Mouse (Mus musculus): ENCODE data around the gene Nudt10. TPM values are rescaled to one million over a fixed set of nuclear protein-coding genes. Genes with fewer than 3 reads are reported as not detected.

Nudt10 gene
- 26.8 and 37.2 TPM in 2 replicates for polyA plus RNA-seq (2021; fragmentation: Nextera tagmentation)
- long read RNA-seq, experiment 1, transcript Nudt10-201 (2 exons, 1,775 nt), result major isoform, 74 of 86 reads
- long read RNA-seq, experiment 1, partial matches to known transcripts, result 7 of 86 reads
- long read RNA-seq, experiment 1, other reads (novel, unspliced or antisense), result 5 of 86 reads
- long read RNA-seq, experiment 2, transcript Nudt10-201 (2 exons, 1,775 nt), result major isoform, 20 of 46 reads
- long read RNA-seq, experiment 2, partial matches to known transcripts, result 2 of 46 reads
- long read RNA-seq, experiment 2, other reads (novel, unspliced or antisense), result 24 of 46 reads

DNA sequence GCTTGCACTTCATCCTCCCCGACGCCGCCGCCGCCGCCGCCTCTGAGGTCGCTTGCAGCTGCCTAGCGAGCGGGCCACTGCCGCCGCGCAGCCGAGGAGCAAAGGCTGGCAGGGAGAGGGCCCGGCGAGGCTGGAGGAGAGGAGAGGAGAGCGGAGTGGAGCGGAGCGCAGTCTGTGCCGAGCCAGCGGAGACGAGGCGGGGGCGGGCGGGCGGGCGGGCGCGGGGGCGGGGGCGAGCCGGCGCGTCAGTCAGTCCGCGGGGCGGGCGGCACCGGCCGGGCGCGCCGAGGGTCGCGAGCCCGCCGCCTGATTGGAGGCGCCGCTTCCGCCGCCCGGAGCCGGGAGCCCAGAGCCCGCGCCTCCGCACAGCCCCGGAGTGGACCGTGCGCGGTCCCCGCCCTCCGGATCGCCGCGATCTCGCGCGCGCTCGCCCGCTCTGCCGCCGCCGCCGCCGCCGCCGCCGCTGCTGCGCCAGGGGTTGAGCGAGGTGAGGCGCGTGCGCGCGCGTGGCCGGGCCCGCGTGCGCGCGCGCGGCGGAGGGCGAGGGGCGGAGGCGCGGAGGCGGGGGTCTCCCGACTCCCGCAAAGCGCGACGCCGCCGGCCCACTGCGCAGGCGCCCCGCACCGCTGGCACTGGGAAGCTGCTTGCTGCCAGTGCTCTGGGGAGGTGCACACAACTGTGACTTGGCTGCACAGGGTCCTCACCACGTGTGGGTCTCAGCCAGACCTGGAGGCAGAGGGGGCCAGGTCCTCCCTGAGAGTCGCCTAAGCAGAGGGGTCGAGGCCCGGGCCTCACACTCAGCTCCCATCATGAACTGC lies at the start of gene Nudt10:
TSS of gene Nudt10 (minus strand) at position 193 of the 818 bp plus-strand sequence.

Other genes starting within 250 kb of the Nudt10 start
- gene Nudt11, start 125.6 kb downstream of the Nudt10 start, polyA plus RNA-seq (2021; fragmentation: Nextera tagmentation), result 11.7 and 12.7 TPM in 2 replicates
- not detected in 2 replicates for gene AU022751, start 89.6 kb downstream of the Nudt10 start, polyA plus RNA-seq (2021; fragmentation: Nextera tagmentation)
- gene Bmp15, start 147.7 kb upstream of the Nudt10 start, polyA plus RNA-seq (2021; fragmentation: Nextera tagmentation), result 0.11 TPM in 1 of 2 replicates, not detected in the other
- gene Shroom4, start 226.8 kb upstream of the Nudt10 start, polyA plus RNA-seq (2021; fragmentation: Nextera tagmentation), result 1.1 and 3.5 TPM in 2 replicates

Measured in left cerebral cortex, adult 6 months (tissue).